ENCODE assay signal across 15 mouse cellular contexts in genomic region chr5:27278120-27278645, GRCm38 (mm10).
"Had no signal": no experiment of that assay in that cellular context is flagged by ENCODE, and none has a peak within 500 bp of the region (broad histone marks: within the 10 kb centered on the region; RNA-seq: fewer than 3 reads in every experiment).

No protein-coding gene starts in this region.

- H3K9me3 ChIP-seq: neural tube, embryonic 12.5 days; stomach, embryonic 15.5 days had no signal

- H3K4me3 ChIP-seq: neural tube, embryonic 12.5 days; stomach, embryonic 15.5 days had no signal

- H3K36me3 ChIP-seq: neural tube, embryonic 12.5 days; stomach, embryonic 15.5 days had no signal

- DNase-seq: retina, postnatal 1 day; right cerebral cortex, adult 18-20 months; right cerebral cortex, postnatal 14 days; right cerebral cortex, postnatal 25 days; right cerebral cortex, postnatal 4 days; spleen, adult 18-20 months; thymus, adult 18-20 months; thymus, adult 2 months; thymus, postnatal 14 days; thymus, postnatal 25 days; thymus, postnatal 36 days; thymus, postnatal 4 days had no signal

- H3K4me2 ChIP-seq: neural tube, embryonic 12.5 days; stomach, embryonic 15.5 days had no signal

- H3K27me3 ChIP-seq: neural tube, embryonic 12.5 days; stomach, embryonic 15.5 days had no signal

- H3K9ac ChIP-seq: neural tube, embryonic 12.5 days; stomach, embryonic 15.5 days had no signal

- H3K27ac ChIP-seq: neural tube, embryonic 12.5 days; stomach, embryonic 15.5 days; stomach, postnatal 0 days had no signal

- H3K4me1 ChIP-seq: neural tube, embryonic 12.5 days; stomach, embryonic 15.5 days had no signal
